Mouse (Mus musculus) MEL (cell line): ENCODE measurements around the gene Ankdd1b. TPM values are rescaled to one million over a fixed set of nuclear protein-coding genes. Genes with fewer than 3 reads are reported as not detected.

ENCODE experiments used
- DNase-seq: peaks from one replicate; pipeline ENCODE4 v3.0.0; 2011; ENCODE audit warnings: low read depth, low spot score
- H3K27ac ChIP-seq: 2 replicates; pipeline ENCODE4 v1.5.1; 2012; ENCODE audit warnings: low read depth, mild to moderate bottlenecking, control low read depth, low read length, moderate library complexity; ENCODE audit not compliant: control insufficient read depth
- H3K27me3 ChIP-seq, 2 experiments: fragments of 150-350 bp in 1 of 2; sonication (generic) in 1 of 2; 2 replicates each; pipeline ENCODE4 v1.6.1; 2012; ENCODE audit warnings: low read length in 2 of 2, mild to moderate bottlenecking in 2 of 2, improper control_type of control experiment in 1 of 2, moderate library complexity in 1 of 2; ENCODE audit not compliant: insufficient read depth in 2 of 2, control insufficient read depth in 1 of 2
- H3K36me3 ChIP-seq, 2 experiments: 2 replicates each; pipeline ENCODE4 v1.6.1; 2012 to 2014; ENCODE audit warnings: low read length in 2 of 2, improper control_type of control experiment in 1 of 2, inconsistent platforms in 1 of 2, mild to moderate bottlenecking in 1 of 2; ENCODE audit not compliant: insufficient read depth in 2 of 2, control insufficient read depth in 1 of 2
- H3K4me1 ChIP-seq, 2 experiments: fragments of 150-350 bp in 1 of 2; sonication (generic) in 1 of 2; 2 replicates each; pipeline ENCODE4 v1.6.1; 2012; ENCODE audit warnings: low read length in 2 of 2, improper control_type of control experiment in 1 of 2, mild to moderate bottlenecking in 1 of 2; ENCODE audit not compliant: insufficient read depth in 2 of 2, control insufficient read depth in 1 of 2
- H3K4me3 ChIP-seq, 2 experiments: fragments of 150-350 bp in 1 of 2; sonication (generic) in 1 of 2; 2 replicates each; pipeline ENCODE4 v1.5.1; 2012; ENCODE audit warnings: low read depth in 2 of 2, low read length in 2 of 2, mild to moderate bottlenecking in 2 of 2, moderate library complexity in 2 of 2, control low read depth in 1 of 2, improper control_type of control experiment in 1 of 2; ENCODE audit not compliant: control insufficient read depth in 1 of 2, insufficient read depth in 1 of 2
- H3K79me2 ChIP-seq: 2 replicates; pipeline ENCODE4 v1.6.1; 2012; ENCODE audit warnings: mild to moderate bottlenecking, low read length, moderate library complexity; ENCODE audit not compliant: control insufficient read depth, poor library complexity, insufficient read depth
- H3K9ac ChIP-seq: 2 replicates; pipeline ENCODE4 v1.6.1; 2012; ENCODE audit warnings: low read depth, mild to moderate bottlenecking, control low read depth, low read length, moderate library complexity; ENCODE audit not compliant: control insufficient read depth, poor library complexity, severe bottlenecking
- H3K9me3 ChIP-seq: fragments of 150-350 bp; sonication (generic); replicated peaks from 2 replicates; pipeline ENCODE4 v1.6.1; 2012; ENCODE audit warnings: mild to moderate bottlenecking, low read length, improper control_type of control experiment, moderate library complexity; ENCODE audit not compliant: insufficient read depth
- E2F4 ChIP-seq: IDR thresholded peaks from 2 replicates; pipeline ENCODE4 v1.6.1; 2011; ENCODE audit warnings: low read depth, low read length, improper control_type of control experiment, borderline replicate concordance
- ETS1 ChIP-seq: IDR thresholded peaks from 2 replicates; pipeline ENCODE4 v1.6.1; 2012; ENCODE audit warnings: low read depth, mild to moderate bottlenecking, inconsistent platforms, low read length, improper control_type of control experiment, moderate library complexity
- GABPA ChIP-seq: IDR thresholded peaks from 2 replicates; pipeline ENCODE4 v1.6.1; 2012; ENCODE audit warnings: low read depth, mild to moderate bottlenecking, inconsistent platforms, low read length, improper control_type of control experiment, moderate library complexity
- GATA1 ChIP-seq: IDR thresholded peaks from 2 replicates; pipeline ENCODE4 v1.6.1; 2011; ENCODE audit warnings: low read depth, low read length, improper control_type of control experiment
- JUND ChIP-seq: IDR thresholded peaks from 2 replicates; pipeline ENCODE4 v1.6.1; 2011; ENCODE audit warnings: low read depth, mild to moderate bottlenecking, improper control_type of control experiment, low read length
- MAFK ChIP-seq: IDR thresholded peaks from 2 replicates; pipeline ENCODE4 v1.6.1; 2011; ENCODE audit warnings: low read depth, mild to moderate bottlenecking, low read length, improper control_type of control experiment, borderline replicate concordance
- MAX ChIP-seq: IDR thresholded peaks from 2 replicates; pipeline ENCODE4 v1.6.1; 2011; ENCODE audit warnings: low read length, improper control_type of control experiment
- MAZ ChIP-seq: IDR thresholded peaks from 2 replicates; pipeline ENCODE4 v1.6.1; 2012; ENCODE audit warnings: low read depth, mild to moderate bottlenecking, inconsistent platforms, low read length, improper control_type of control experiment
- MEF2A ChIP-seq: IDR thresholded peaks from 2 replicates; pipeline ENCODE4 v1.6.1; 2014; ENCODE audit warnings: low read depth, mild to moderate bottlenecking, inconsistent platforms, low read length, improper control_type of control experiment; ENCODE audit not compliant: poor library complexity, insufficient replicate concordance, severe bottlenecking; ENCODE audit errors: extremely low read depth
- MXI1 ChIP-seq: IDR thresholded peaks from 2 replicates; pipeline ENCODE4 v1.6.1; 2011; ENCODE audit warnings: mild to moderate bottlenecking, low read depth, low read length, improper control_type of control experiment
- MYB ChIP-seq: IDR thresholded peaks from 2 replicates; pipeline ENCODE4 v1.6.1; 2011; ENCODE audit warnings: mild to moderate bottlenecking, low read depth, low read length, improper control_type of control experiment
- NRF1 ChIP-seq: IDR thresholded peaks from 2 replicates; pipeline ENCODE4 v1.6.1; 2014; ENCODE audit warnings: low read depth, mild to moderate bottlenecking, inconsistent platforms, low read length, improper control_type of control experiment, moderate library complexity; ENCODE audit not compliant: poor library complexity, insufficient read depth, severe bottlenecking
- POLR2AphosphoS5 ChIP-seq: IDR thresholded peaks from 2 replicates; pipeline ENCODE4 v1.6.1; 2012; ENCODE audit warnings: low read depth, borderline replicate concordance, mild to moderate bottlenecking, inconsistent platforms, low read length, moderate library complexity, mixed read lengths
- RAD21 ChIP-seq: IDR thresholded peaks from 2 replicates; pipeline ENCODE4 v1.6.1; 2011; ENCODE audit warnings: mild to moderate bottlenecking, low read depth, low read length, improper control_type of control experiment
- TAL1 ChIP-seq: IDR thresholded peaks from 2 replicates; pipeline ENCODE4 v1.6.1; 2012; ENCODE audit warnings: mild to moderate bottlenecking, inconsistent platforms, low read length, moderate library complexity, mixed read lengths
- TBP ChIP-seq: IDR thresholded peaks from 2 replicates; pipeline ENCODE4 v1.8.0; 2011; ENCODE audit warnings: low read depth, low read length, improper control_type of control experiment
- TCF12 ChIP-seq: IDR thresholded peaks from 2 replicates; pipeline ENCODE4 v1.6.1; 2014; ENCODE audit warnings: low read depth, mild to moderate bottlenecking, inconsistent platforms, low read length, improper control_type of control experiment, moderate library complexity
- UBTF ChIP-seq: IDR thresholded peaks from 2 replicates; pipeline ENCODE4 v1.6.1; 2012; ENCODE audit warnings: low read depth, mild to moderate bottlenecking, inconsistent platforms, low read length, improper control_type of control experiment, moderate library complexity, borderline replicate concordance; ENCODE audit not compliant: insufficient read depth
- USF1 ChIP-seq: IDR thresholded peaks from 2 replicates; pipeline ENCODE4 v1.6.1; 2014; ENCODE audit warnings: low read depth, mild to moderate bottlenecking, inconsistent platforms, low read length, improper control_type of control experiment, moderate library complexity
- USF2 ChIP-seq, 2 experiments: IDR thresholded peaks; 2 replicates each; pipeline ENCODE4 v1.6.1; 2011 to 2012; ENCODE audit warnings: improper control_type of control experiment in 2 of 2, low read length in 2 of 2, borderline replicate concordance in 1 of 2, inconsistent platforms in 1 of 2, low read depth in 1 of 2, mild to moderate bottlenecking in 1 of 2; ENCODE audit not compliant: insufficient read depth in 1 of 2
- ZC3H11A ChIP-seq: IDR thresholded peaks from 2 replicates; pipeline ENCODE4 v1.6.1; 2012; ENCODE audit warnings: low read depth, mild to moderate bottlenecking, inconsistent platforms, low read length, improper control_type of control experiment
- ZKSCAN1 ChIP-seq: IDR thresholded peaks from 2 replicates; pipeline ENCODE4 v1.6.1; 2012; ENCODE audit warnings: low read depth, mild to moderate bottlenecking, inconsistent platforms, low read length, improper control_type of control experiment, moderate library complexity
- ZMIZ1 ChIP-seq: IDR thresholded peaks from 2 replicates; pipeline ENCODE4 v1.6.1; 2012; ENCODE audit warnings: low read depth, mild to moderate bottlenecking, inconsistent platforms, low read length, improper control_type of control experiment, moderate library complexity
- ZNF384 ChIP-seq: IDR thresholded peaks from 2 replicates; pipeline ENCODE4 v1.6.1; 2012; ENCODE audit warnings: low read depth, mild to moderate bottlenecking, inconsistent platforms, low read length, improper control_type of control experiment
- polyA plus RNA-seq, 2 experiments: library from polyadenylated mRNA; stranded (reverse) in 1 of 2; unstranded in 1 of 2; fragments of >175 nt in 1 of 2; fragments of >200 nt in 1 of 2; gene quantifications; 2 replicates each; pipeline versions ENCODE4 v1.2.1 to v1.2.4; 2012; ENCODE audit warnings: low replicate concordance in 2 of 2, low read depth in 1 of 2; ENCODE audit not compliant: insufficient read length in 2 of 2, insufficient read depth in 1 of 2, missing spikeins in 1 of 2
- total RNA-seq: library from RNA; depleted of rRNA; stranded (reverse); fragments of 300-350 nt; gene quantifications from 2 replicates; pipeline ENCODE4 v1.2.3, GENCODE M21; 2012; rRNA removed

Gene Ankdd1b
- 0.03 and 0.12 TPM in 2 replicates for total RNA-seq
- not detected for polyA plus RNA-seq

GRCm38 (mm10) chr13:96470957-96471356 is at the start of gene Ankdd1b:
Gene Ankdd1b (minus strand): TSS chr13:96471198.
- H3K79me2 ChIP-seq, result no peaks in the 10 kb centered on the region

GRCm38 (mm10) chr13:96517335-96517734 is 46.3 kb upstream of the Ankdd1b start:
- TF ChIP-seq E2F4, result no peak
- no peak for TF ChIP-seq RAD21
- no peak for TF ChIP-seq POLR2AphosphoS5
- no peak for TF ChIP-seq UBTF
- no peak for TF ChIP-seq ZMIZ1
- TF ChIP-seq TBP, result no peak
- TF ChIP-seq MAFK, result no peak
- no peak for TF ChIP-seq MAZ
- no peak for TF ChIP-seq ZNF384
- no peak for TF ChIP-seq USF1
- no peak for TF ChIP-seq MEF2A
- TF ChIP-seq MYB, result no peak
- no peak for TF ChIP-seq NRF1
- no peak for TF ChIP-seq JUND
- no peak for TF ChIP-seq MXI1
- no peak for TF ChIP-seq GABPA
- H3K9ac ChIP-seq, result no peak overlapping the region
- DNase-seq, result no peak
- H3K27ac ChIP-seq, result no peak overlapping the region
- H3K27me3 ChIP-seq, result no peaks in the 10 kb centered on the region
- no peak overlapping the region for H3K4me3 ChIP-seq
- H3K9me3 ChIP-seq, result no peaks in the 10 kb centered on the region
- no peaks in the 10 kb centered on the region; a peak in 1 of 4 replicates for H3K36me3 ChIP-seq
- no peaks in the 10 kb centered on the region; a peak in 1 of 4 replicates for H3K4me1 ChIP-seq
- H3K79me2 ChIP-seq, result no peaks in the 10 kb centered on the region

More at GRCm38 (mm10) chr13:96470957-96471356, at the start of gene Ankdd1b:
- DNase-seq, result no peak
- Histone ChIP-seq H3K9me3 (no peaks in the 10 kb centered on the region), H3K27me3 (no peaks in the 10 kb centered on the region), H3K27ac (no peak within 1 kb of the TSS), H3K4me3 (no peak within 1 kb of the TSS), H3K4me1 (no peaks in the 10 kb centered on the region), H3K9ac (no peak within 1 kb of the TSS)
- TF ChIP-seq MAX (no peak), ZNF384 (no peak), ETS1 (no peak), TCF12 (no peak), POLR2AphosphoS5 (no peak), ZKSCAN1 (no peak), TAL1 (no peak), USF2 (IDR thresholded peaks at IDR 0.05; ENCODE audit: borderline replicate concordance in 1 of 2, insufficient read depth in 1 of 2, low read depth in 1 of 2, low read length in 2 of 2) (no peak), ZC3H11A (no peak), UBTF (no peak), GATA1 (no peak), USF1 (no peak)
- TF ChIP-seq, all 39 proteins: peak for 0
- H3K36me3 ChIP-seq, result no peaks in the 10 kb centered on the region
